Mouse (Mus musculus) cortical plate, adult 2 months (tissue): ENCODE results near the gene Zbed4. TPM values are rescaled to one million over a fixed set of nuclear protein-coding genes. Genes with fewer than 3 reads are reported as not detected.

Source experiments
- H3K27ac ChIP-seq: fragments of 200-500 bp; 2 replicates; pipeline ENCODE4 v1.5.1; 2012; ENCODE audit warnings: low read length, control low read depth, inconsistent platforms; ENCODE audit not compliant: insufficient read depth
- H3K4me1 ChIP-seq: fragments of 200-500 bp; 2 replicates; pipeline ENCODE4 v1.6.1; 2011; ENCODE audit warnings: low read length; ENCODE audit not compliant: control insufficient read depth, insufficient read depth
- H3K4me3 ChIP-seq: fragments of 200-500 bp; 2 replicates; pipeline ENCODE4 v1.5.1; 2011; ENCODE audit warnings: mild to moderate bottlenecking, low read length, control low read depth; ENCODE audit not compliant: insufficient read depth
- CTCF ChIP-seq: fragments of 200-500 bp; IDR thresholded peaks from 2 replicates; pipeline ENCODE4 v1.5.1; 2011; ENCODE audit warnings: mild to moderate bottlenecking, control low read depth, low read length; ENCODE audit not compliant: insufficient read depth; ENCODE audit errors: extremely low read depth
- POLR2A ChIP-seq: fragments of 200-500 bp; IDR thresholded peaks from 2 replicates; pipeline ENCODE4 v1.6.1; 2011; ENCODE audit warnings: mild to moderate bottlenecking, low read length, control low read depth; ENCODE audit not compliant: insufficient read depth; ENCODE audit errors: extremely low read depth
- polyA plus RNA-seq: library from polyadenylated mRNA; depleted of rRNA; stranded (reverse); fragments of >200 nt; gene quantifications from 2 replicates; pipeline ENCODE4 v1.2.3, GENCODE M21; 2012

Zbed4 gene
- polyA plus RNA-seq, 1 experiment = 5.1 TPM

DNA sequence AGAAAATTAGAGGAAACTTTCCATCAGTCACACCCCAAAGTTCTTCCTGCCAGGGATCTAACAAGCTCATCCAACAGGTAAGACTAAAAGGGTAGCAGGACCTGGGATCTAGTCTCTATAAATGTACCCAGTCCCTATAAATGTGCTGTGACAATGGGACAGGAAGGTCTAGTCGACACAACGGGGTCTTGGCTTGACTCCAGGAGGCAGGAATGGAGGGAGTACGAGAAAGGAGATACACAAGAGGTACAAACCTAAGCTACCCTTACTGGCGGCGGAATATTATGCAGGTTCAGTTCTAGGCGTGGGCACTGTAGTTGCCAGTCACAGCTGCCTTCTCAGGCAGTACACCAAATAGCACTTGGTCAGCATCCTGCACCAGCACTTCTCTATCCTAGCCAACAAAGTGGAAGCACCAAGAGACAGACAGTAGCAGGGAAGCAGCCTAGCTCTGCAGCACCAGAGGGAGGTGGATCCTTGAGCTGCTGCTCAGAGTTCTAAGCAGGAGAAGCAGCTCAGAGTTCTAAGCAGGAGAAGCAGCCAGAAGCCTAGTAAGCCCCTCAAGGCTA, 37.4 kb upstream of the Zbed4 start:
- H3K4me1 ChIP-seq = peaks cover 6% of the 10 kb centered on the region
- TF ChIP-seq CTCF = no peak
- no peak for TF ChIP-seq POLR2A
- H3K27ac ChIP-seq = no peak overlapping the region
- no peak overlapping the region for H3K4me3 ChIP-seq

DNA sequence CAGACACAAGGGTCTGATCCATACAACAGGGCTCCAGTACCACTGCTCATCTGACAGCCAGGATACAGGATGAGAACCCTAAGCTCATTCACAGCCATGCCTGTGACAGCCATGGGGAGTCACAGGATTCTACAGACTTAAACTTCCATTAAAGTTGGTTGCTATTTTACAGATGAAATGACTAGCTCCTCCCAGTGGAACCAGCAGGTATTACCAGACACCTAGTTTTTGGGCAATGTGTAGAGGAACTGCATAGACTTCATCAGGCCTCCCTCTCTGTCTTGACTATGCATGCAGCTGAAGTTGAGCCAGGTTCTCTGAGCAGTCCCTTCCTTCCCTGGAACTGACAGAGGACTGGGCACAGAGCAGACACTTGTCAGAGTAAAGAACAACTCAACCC, 35.1 kb upstream of the Zbed4 start:
- TF ChIP-seq POLR2A = no peak
- TF ChIP-seq CTCF = peak; percentile 41; the same call in 1 of the 2 replicates
- Histone ChIP-seq H3K4me3 (no peak overlapping the region), H3K27ac (no peak overlapping the region), H3K4me1 (peaks cover 6% of the 10 kb centered on the region)

DNA sequence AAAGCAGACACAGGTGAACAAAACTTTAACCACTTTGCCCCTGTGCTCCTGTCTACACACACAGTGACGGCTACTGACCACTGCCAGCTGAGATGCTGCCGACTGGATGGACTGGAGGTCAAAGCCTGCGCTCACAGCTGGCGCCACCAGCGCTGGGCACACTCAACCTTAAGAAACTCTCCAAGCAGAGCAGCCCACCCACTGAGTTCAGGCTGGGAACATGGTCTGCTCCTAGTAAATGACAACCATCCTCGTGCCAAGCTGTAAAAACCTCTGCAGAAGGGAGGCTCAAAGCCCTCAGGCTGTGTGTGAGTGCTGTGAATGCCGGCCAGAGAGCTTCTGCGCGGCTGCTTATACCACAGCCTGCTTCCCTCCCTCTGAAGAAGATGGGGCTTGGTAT, 34.2 kb upstream of the Zbed4 start:
- H3K4me1 ChIP-seq = peaks cover 6% of the 10 kb centered on the region
- TF ChIP-seq CTCF = no peak
- TF ChIP-seq POLR2A = no peak
- H3K4me3 ChIP-seq = no peak overlapping the region
- no peak overlapping the region for H3K27ac ChIP-seq

DNA sequence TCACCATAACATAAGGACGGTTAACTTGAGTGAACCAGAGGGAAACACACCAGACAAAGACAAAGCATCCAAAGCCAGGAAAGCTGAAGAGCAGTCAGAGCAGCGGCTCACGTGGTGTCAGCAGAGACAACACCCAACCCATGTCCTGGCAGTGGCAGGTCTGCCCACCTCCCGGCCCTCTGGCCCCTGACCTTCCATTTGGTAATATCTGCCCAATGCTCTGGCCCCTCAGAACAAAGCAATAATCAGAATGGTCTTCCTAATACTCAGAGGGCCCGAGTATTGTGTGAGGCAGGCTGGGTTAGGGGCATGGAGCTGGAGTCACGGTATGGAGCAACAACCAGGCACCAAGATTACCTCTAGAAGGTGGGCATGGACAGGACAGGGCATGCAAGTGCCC, 28.3 kb upstream of the Zbed4 start:
- Histone ChIP-seq H3K4me3 (no peak overlapping the region), H3K27ac (no peak overlapping the region), H3K4me1 (peaks cover 2% of the 10 kb centered on the region; the same call in 1 of the 2 replicates)
- TF ChIP-seq CTCF (no peak), POLR2A (no peak)

DNA sequence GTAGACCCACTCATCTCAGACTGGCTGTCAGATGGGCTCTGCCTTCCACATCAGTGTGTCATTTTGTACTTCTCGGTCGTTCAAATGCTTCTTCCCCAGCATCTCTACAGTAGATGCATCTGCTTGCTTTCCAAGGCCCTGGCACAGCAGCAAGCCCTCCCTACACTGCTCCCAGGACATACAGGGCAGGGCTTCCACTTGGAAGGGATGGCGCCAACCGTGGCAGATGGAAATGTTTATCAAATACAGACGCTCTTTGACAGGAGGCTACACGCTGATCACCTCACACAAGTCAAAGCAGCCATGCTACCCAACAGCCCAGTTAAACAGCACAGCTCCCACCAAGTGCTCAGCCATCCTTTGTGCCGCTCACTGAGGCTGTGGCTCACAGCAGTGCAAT, 27.1 kb upstream of the Zbed4 start:
- no peak overlapping the region for H3K4me3 ChIP-seq
- TF ChIP-seq POLR2A (no peak), CTCF (no peak)
- peaks cover 2% of the 10 kb centered on the region for H3K4me1 ChIP-seq
- H3K27ac ChIP-seq = no peak overlapping the region

DNA sequence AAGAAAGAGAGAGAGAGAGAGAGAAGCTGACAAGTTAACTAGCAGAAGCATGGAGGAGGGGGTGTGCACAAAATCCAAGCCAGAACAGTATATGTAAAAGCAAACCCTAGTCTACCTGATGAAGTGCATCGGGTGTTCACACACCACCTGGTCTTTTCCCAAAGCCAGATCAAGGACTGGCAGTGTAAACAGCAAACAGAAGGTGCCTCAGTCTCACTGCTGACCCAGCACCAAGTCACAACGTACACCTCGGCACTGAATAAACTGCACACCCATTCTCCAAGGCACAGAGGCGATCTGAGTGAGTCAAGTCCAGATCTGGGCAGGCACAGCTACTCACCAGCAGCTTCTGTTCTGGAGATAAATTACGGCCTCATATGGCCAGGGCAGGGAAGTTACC, 26.4 kb upstream of the Zbed4 start:
- TF ChIP-seq CTCF (no peak), POLR2A (no peak)
- no peak overlapping the region for H3K4me3 ChIP-seq
- peaks cover 2% of the 10 kb centered on the region for H3K4me1 ChIP-seq
- H3K27ac ChIP-seq = no peak overlapping the region

DNA sequence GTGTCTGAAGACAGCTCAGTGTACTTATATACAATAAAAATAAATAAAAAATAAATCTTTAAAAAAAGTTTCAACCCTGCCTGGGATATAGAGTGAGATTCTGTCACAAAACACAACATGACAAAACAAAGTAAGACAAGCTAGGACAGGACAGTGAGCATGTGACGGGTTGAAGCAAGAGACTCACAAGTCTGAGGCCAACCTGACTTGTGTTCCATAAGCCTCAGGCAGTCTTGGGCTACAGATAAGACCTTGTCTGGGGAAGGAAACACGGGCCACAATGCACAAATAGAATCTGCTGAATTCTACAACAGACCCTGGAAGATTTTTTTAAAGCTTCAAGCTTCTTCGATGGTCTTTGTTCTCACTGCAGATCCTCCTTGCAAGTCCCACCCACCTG, 24.3 kb upstream of the Zbed4 start:
- H3K4me1 ChIP-seq = peaks cover 9% of the 10 kb centered on the region
- no peak overlapping the region for H3K27ac ChIP-seq
- no peak overlapping the region for H3K4me3 ChIP-seq
- TF ChIP-seq CTCF (no peak), POLR2A (no peak)

DNA sequence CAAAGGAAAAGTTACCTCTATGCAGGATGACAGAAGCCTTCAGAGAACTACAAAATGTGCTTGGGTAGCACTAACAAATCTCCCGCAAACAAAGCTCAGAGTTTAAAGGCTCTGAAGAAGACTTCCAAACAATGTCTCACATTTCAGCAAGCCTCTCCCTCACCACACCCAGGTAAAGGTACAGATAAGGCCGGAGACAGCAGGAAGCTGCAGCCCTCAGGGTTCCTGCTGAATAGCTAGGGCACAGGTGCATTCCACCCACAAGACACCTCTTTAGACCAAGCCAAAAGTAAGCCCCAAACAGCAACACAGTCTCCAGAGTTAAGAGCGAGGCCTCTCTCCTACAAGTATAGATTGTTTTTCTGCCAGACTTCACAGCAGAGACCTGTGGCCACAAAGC, 20.7 kb upstream of the Zbed4 start:
- Histone ChIP-seq H3K4me3 (no peak overlapping the region), H3K4me1 (peaks cover 13% of the 10 kb centered on the region), H3K27ac (no peak overlapping the region)
- TF ChIP-seq POLR2A (no peak), CTCF (no peak)

DNA sequence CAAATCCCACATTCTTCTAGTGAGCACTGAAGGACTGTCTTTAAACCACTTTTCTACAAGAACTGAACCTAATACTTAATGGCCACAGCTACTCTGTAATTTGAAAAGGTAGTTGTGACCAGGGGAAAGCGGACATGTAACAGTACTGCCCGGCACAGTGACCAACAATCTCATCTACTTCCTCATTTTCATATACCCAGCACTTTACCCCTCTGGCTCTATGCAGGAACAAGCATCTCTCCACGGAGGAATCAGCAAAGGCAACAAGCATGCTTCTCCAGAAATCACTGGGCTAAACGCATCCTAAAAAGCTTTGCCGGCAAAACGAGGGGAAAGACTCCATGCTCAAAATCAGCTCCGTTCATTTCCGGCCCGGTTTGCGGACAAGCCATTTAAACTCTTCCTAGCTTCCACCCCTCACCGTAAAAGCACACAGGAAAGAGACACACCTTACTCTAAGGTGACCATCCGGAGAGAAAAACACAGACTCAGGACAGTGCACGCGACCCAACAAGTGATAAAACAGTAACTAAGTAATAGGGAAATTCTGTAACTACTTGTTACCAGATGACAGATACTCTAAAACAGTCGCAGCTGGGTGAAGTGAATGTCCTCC, 18.9 kb upstream of the Zbed4 start:
- TF ChIP-seq POLR2A (no peak), CTCF (no peak)
- Histone ChIP-seq H3K27ac (no peak overlapping the region), H3K4me1 (peaks cover 13% of the 10 kb centered on the region), H3K4me3 (peak overlapping the region; percentile 67)

DNA sequence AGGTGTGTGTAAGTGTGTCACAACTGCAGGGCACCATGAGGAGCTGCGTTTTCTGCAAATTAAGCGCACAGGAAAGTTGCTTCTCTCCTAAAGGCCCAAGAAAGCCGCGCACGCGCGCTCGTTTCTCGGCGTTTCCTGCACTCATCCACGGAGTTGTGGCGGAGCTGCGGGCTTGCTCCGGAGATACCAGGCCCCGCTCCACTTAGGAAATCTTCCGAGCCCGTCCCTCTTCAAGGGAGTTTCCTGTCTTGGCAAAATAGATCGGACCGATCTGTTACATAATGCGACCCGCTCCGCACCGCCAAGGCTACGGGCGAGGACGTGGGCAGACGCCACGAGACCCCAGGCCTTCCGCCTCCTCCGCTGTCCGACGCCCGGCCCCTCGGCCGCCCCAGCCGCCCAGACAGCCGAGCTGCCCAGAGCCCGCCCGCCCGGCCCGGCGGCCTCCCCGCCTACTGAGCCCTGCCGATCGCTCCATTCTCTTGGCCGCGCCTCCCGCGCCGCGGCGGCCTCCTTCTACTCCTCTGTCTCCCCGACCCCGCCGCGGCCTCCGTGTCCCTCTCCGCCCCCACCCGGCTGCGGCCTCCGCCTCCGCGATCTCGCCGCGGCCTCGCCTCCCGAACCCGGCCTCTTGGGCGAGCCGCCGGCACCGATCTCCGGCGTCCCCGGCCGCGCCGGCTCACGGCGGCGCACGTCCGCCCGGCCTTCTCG, 18.3 kb upstream of the Zbed4 start:
- TF ChIP-seq CTCF (no peak), POLR2A (0 out of 2 replicates have a peak, but pooled peaks have one; percentile 8)
- Histone ChIP-seq H3K27ac (peak overlapping the region; percentile 68; the same call in 1 of the 2 replicates), H3K4me1 (peaks cover 13% of the 10 kb centered on the region), H3K4me3 (peak overlapping the region; percentile 67)

DNA sequence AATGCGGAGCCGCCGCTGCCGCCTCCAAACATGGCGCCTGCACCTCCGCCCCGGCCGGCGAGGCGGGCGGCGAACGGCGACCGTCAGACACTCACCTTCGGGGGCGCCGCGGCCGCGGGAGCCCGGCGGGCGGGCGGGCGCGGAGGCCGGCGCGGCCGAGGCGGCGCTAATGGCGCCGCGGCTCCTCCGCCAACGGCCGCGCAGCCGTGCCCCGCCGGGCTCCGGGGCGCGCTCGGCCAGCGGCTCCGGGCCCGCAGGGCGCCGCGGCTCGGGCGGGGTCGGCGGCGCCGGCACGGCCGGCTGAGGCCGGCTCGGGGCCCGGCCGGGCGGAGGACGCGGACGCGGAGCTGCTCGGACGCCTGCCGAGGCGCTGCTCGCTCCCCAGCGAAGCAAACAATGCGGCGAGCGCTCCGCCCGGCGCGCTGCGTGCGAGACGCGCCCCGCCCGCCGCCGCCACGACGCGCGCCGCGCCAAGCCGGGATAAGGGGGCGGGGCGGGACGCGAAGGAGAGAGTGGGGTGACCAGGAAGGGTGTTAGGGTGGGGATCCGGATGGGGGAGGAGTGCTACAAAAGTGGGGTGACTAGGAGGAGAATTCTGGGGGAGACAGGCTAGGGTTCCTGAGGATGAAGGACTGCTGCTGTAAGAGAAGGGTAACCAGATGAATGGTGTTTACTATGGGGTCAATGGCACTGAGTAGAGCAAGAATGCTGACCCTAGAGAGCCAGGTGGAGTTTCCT, 17.5 kb upstream of the Zbed4 start, which contains the start of gene Brd1:
Gene Brd1 (minus strand): TSS at position 400 of the 738 bp plus-strand sequence.
- no peak for TF ChIP-seq CTCF
- TF ChIP-seq POLR2A = peak; percentile 66; the same call in 1 of the 2 replicates
- peak within 1 kb of the TSS; percentile 67 for H3K4me3 ChIP-seq
- peaks cover 13% of the 10 kb centered on the region for H3K4me1 ChIP-seq
- H3K27ac ChIP-seq = peak within 1 kb of the TSS; percentile 68; the same call in 1 of the 2 replicates
